15 mouse cellular contexts compared by ENCODE assay signal in genomic region chr15:85252476-85252875, GRCm38 (mm10).
"Had no signal": no experiment of that assay in that cellular context is flagged by ENCODE, and none has a peak within 500 bp of the region (broad histone marks: within the 10 kb centered on the region; RNA-seq: fewer than 3 reads in every experiment).

No protein-coding gene starts in this region.

- H3K27ac ChIP-seq: limb, embryonic 15.5 days; liver, embryonic 12.5 days; lung, embryonic 15.5 days; midbrain, embryonic 10.5 days; neural tube, embryonic 15.5 days; stomach, postnatal 0 days had no signal

- DNase-seq: kidney, postnatal 36 days; layer of hippocampus, adult 9-11 months; layer of hippocampus, postnatal 36 days; lung, postnatal 4 days; midbrain, embryonic 14.5 days; right cerebral cortex, adult 18-20 months; right cerebral cortex, postnatal 25 days; thymus, postnatal 4 days had no signal

- H3K36me3 ChIP-seq: neural tube, embryonic 15.5 days had no signal

- H3K27me3 ChIP-seq: limb, embryonic 15.5 days; liver, embryonic 12.5 days; lung, embryonic 15.5 days; neural tube, embryonic 15.5 days had no signal

- H3K4me3 ChIP-seq: limb, embryonic 15.5 days; liver, embryonic 12.5 days; lung, embryonic 15.5 days; midbrain, embryonic 10.5 days; myocyte; neural tube, embryonic 15.5 days had no signal

- H3K9ac ChIP-seq: limb, embryonic 15.5 days; liver, embryonic 12.5 days; lung, embryonic 15.5 days; neural tube, embryonic 15.5 days had no signal

- ATAC-seq: liver, embryonic 12.5 days had no signal

- H3K4me1 ChIP-seq: limb, embryonic 15.5 days; liver, embryonic 12.5 days; lung, embryonic 15.5 days; midbrain, embryonic 10.5 days; neural tube, embryonic 15.5 days had no signal

- H3K9me3 ChIP-seq: limb, embryonic 15.5 days; liver, embryonic 12.5 days; lung, embryonic 15.5 days; midbrain, embryonic 10.5 days; neural tube, embryonic 15.5 days had no signal

- H3K4me2 ChIP-seq: limb, embryonic 15.5 days; liver, embryonic 12.5 days; lung, embryonic 15.5 days; neural tube, embryonic 15.5 days had no signal
